Mouse (Mus musculus) midbrain, embryonic 15.5 days (tissue): ENCODE measurements around the gene Nolc1. TPM values are rescaled to one million over a fixed set of nuclear protein-coding genes. Genes with fewer than 3 reads are reported as not detected.

Experiments used
- ATAC-seq: fragments of 200-750 bp; cut with Nextera tagmentation; replicated peaks from 2 replicates; pipeline ENCODE4 v1.8.0; 2017; ENCODE audit warnings: moderate TSS enrichment
- H3K27ac ChIP-seq: fragments of 300-500 bp; sonication (generic); 2 replicates; pipeline ENCODE4 v1.5.1; 2015; ENCODE audit warnings: mild to moderate bottlenecking, inconsistent platforms
- H3K27me3 ChIP-seq: fragments of 300-500 bp; sonication (generic); replicated peaks from 2 replicates; pipeline ENCODE4 v1.6.1; 2015; ENCODE audit warnings: inconsistent platforms
- H3K36me3 ChIP-seq: fragments of 300-500 bp; sonication (generic); replicated peaks from 2 replicates; pipeline ENCODE4 v1.6.1; 2015; ENCODE audit warnings: inconsistent platforms
- H3K4me1 ChIP-seq: fragments of 300-500 bp; sonication (generic); 2 replicates; pipeline ENCODE4 v1.6.1; 2015; ENCODE audit warnings: inconsistent platforms
- H3K4me2 ChIP-seq: fragments of 300-500 bp; sonication (generic); 2 replicates; pipeline ENCODE4 v1.6.1; 2015; ENCODE audit warnings: inconsistent platforms, mild to moderate bottlenecking, moderate library complexity
- H3K4me3 ChIP-seq: fragments of 300-500 bp; sonication (generic); 2 replicates; pipeline ENCODE4 v1.5.1; 2015; ENCODE audit warnings: mild to moderate bottlenecking, inconsistent platforms
- H3K9ac ChIP-seq: fragments of 300-500 bp; sonication (generic); 2 replicates; pipeline ENCODE4 v1.6.1; 2015; ENCODE audit warnings: mild to moderate bottlenecking, inconsistent platforms
- H3K9me3 ChIP-seq: fragments of 300-500 bp; sonication (generic); 2 replicates; pipeline ENCODE4 v1.6.1; 2016; ENCODE audit warnings: inconsistent platforms
- WGBS: fragments of 180-500 bp; shearing (Covaris S2); methylation state at CpG from one replicate; pipeline ENCODE4 v1.1.7; 2015; ENCODE audit warnings: mixed read lengths; 5-methylcytosine and 5-hydroxymethylcytosine counted together
- polyA plus RNA-seq: library from polyadenylated mRNA; unstranded; fragments of >200 nt; fragmentation: Nextera tagmentation; extraction: Ambion mirVana; gene quantifications from 2 replicates; pipeline ENCODE4 v1.2.1, GENCODE M21; 2015

Gene Nolc1
- polyA plus RNA-seq, 1 experiment from 2014 or later, result 70.3 TPM

- Histone ChIP-seq H3K27ac (peak within 1 kb of the TSS; percentile 98), H3K27me3 (no peaks in the 10 kb centered on the region), H3K4me2 (peak within 1 kb of the TSS; percentile 93), H3K9ac (peak within 1 kb of the TSS; percentile 94), H3K9me3 (no peaks in the 10 kb centered on the region), H3K36me3 (no peaks in the 10 kb centered on the region), H3K4me1 (peaks cover 56% of the 10 kb centered on the region), H3K4me3 (peak within 1 kb of the TSS; percentile 95)
- WGBS, result under 1% methylated on average over 76 of the region's 84 CpGs
- peak; percentile 77 for ATAC-seq
Observed at GRCm38 (mm10) chr19:46044993-46045695, 30.5 kb upstream of the Nolc1 start, which contains the start of gene Ldb1. Gene Ldb1 (minus strand): TSS chr19:46045214.

GRCm38 (mm10) chr19:46045696-46046311, 29.9 kb upstream of the Nolc1 start:
- Histone ChIP-seq H3K27me3 (no peaks in the 10 kb centered on the region), H3K9ac (peak overlapping the region; percentile 94), H3K4me1 (peaks cover 49% of the 10 kb centered on the region), H3K4me3 (peak overlapping the region; percentile 95), H3K9me3 (no peaks in the 10 kb centered on the region), H3K4me2 (peak overlapping the region; percentile 93), H3K27ac (peak overlapping the region; percentile 98), H3K36me3 (no peaks in the 10 kb centered on the region)
- peak; percentile 48 for ATAC-seq
- 2% methylated on average over 7 of the region's 7 CpGs for WGBS

- WGBS, result 5% methylated on average over 10 of the region's 10 CpGs
- no peak for ATAC-seq
- Histone ChIP-seq H3K4me1 (peaks cover 41% of the 10 kb centered on the region), H3K36me3 (no peaks in the 10 kb centered on the region), H3K9me3 (no peaks in the 10 kb centered on the region), H3K4me3 (no peak overlapping the region; the same call in 1 of the 2 replicates), H3K4me2 (peak overlapping the region; percentile 93), H3K27me3 (no peaks in the 10 kb centered on the region), H3K9ac (no peak overlapping the region), H3K27ac (peak overlapping the region; percentile 98)
Observed at GRCm38 (mm10) chr19:46046621-46047025, 29.0 kb upstream of the Nolc1 start.

GRCm38 (mm10) chr19:46047426-46047825, 28.2 kb upstream of the Nolc1 start:
- no peak overlapping the region for H3K4me3 ChIP-seq
- H3K4me2 ChIP-seq, result no peak overlapping the region
- no peaks in the 10 kb centered on the region for H3K27me3 ChIP-seq
- no peaks in the 10 kb centered on the region for H3K36me3 ChIP-seq
- WGBS, result 53% methylated on average over 2 of the region's 2 CpGs
- H3K27ac ChIP-seq, result no peak overlapping the region
- no peak overlapping the region for H3K9ac ChIP-seq
- H3K9me3 ChIP-seq, result no peaks in the 10 kb centered on the region
- peaks cover 33% of the 10 kb centered on the region for H3K4me1 ChIP-seq
- ATAC-seq, result no peak

- no peak overlapping the region for H3K9ac ChIP-seq
- H3K4me3 ChIP-seq, result no peak overlapping the region
- 70% methylated on average over 4 of the region's 4 CpGs for WGBS
- peaks cover 16% of the 10 kb centered on the region for H3K4me1 ChIP-seq
- no peak overlapping the region for H3K27ac ChIP-seq
- H3K27me3 ChIP-seq, result no peaks in the 10 kb centered on the region
- ATAC-seq, result no peak
- H3K9me3 ChIP-seq, result no peaks in the 10 kb centered on the region
- no peak overlapping the region for H3K4me2 ChIP-seq
- no peaks in the 10 kb centered on the region for H3K36me3 ChIP-seq
Observed at GRCm38 (mm10) chr19:46049129-46049528, 26.5 kb upstream of the Nolc1 start.

- H3K4me2 ChIP-seq, result no peak overlapping the region
- no peaks in the 10 kb centered on the region for H3K27me3 ChIP-seq
- no peaks in the 10 kb centered on the region for H3K9me3 ChIP-seq
- no peak for ATAC-seq
- 75% methylated on average over 2 of the region's 2 CpGs for WGBS
- no peaks in the 10 kb centered on the region for H3K36me3 ChIP-seq
- no peak overlapping the region for H3K9ac ChIP-seq
- no peak overlapping the region for H3K27ac ChIP-seq
- peaks cover 14% of the 10 kb centered on the region for H3K4me1 ChIP-seq
- H3K4me3 ChIP-seq, result no peak overlapping the region
Observed at GRCm38 (mm10) chr19:46050462-46050861, 25.2 kb upstream of the Nolc1 start.

GRCm38 (mm10) chr19:46055752-46056387, 19.8 kb upstream of the Nolc1 start:
- H3K9ac ChIP-seq, result peak overlapping the region; percentile 37; the same call in 1 of the 2 replicates
- 1% methylated on average over 11 of the region's 11 CpGs for WGBS

GRCm38 (mm10) chr19:46056388-46056946, 19.2 kb upstream of the Nolc1 start:
- Histone ChIP-seq H3K4me1 (peaks cover 17% of the 10 kb centered on the region), H3K4me2 (peak overlapping the region; percentile 95), H3K9ac (peak overlapping the region; percentile 73), H3K4me3 (peak overlapping the region; percentile 92), H3K27me3 (no peaks in the 10 kb centered on the region), H3K9me3 (no peaks in the 10 kb centered on the region), H3K36me3 (no peaks in the 10 kb centered on the region), H3K27ac (peak overlapping the region; percentile 90)
- under 1% methylated on average over 52 of the region's 52 CpGs for WGBS
- peak; percentile 97 for ATAC-seq

More at GRCm38 (mm10) chr19:46055752-46056387, 19.8 kb upstream of the Nolc1 start:
- peak overlapping the region; percentile 90 for H3K27ac ChIP-seq
- H3K4me3 ChIP-seq, result peak overlapping the region; percentile 92
- ATAC-seq, result peak; percentile 85
- no peaks in the 10 kb centered on the region for H3K9me3 ChIP-seq
- no peaks in the 10 kb centered on the region for H3K36me3 ChIP-seq
- H3K4me2 ChIP-seq, result peak overlapping the region; percentile 95
- no peaks in the 10 kb centered on the region for H3K27me3 ChIP-seq
- H3K4me1 ChIP-seq, result peaks cover 17% of the 10 kb centered on the region

- Histone ChIP-seq H3K4me3 (peak overlapping the region; percentile 92), H3K27me3 (no peaks in the 10 kb centered on the region), H3K4me1 (peaks cover 17% of the 10 kb centered on the region), H3K4me2 (peak overlapping the region; percentile 95), H3K27ac (peak overlapping the region; percentile 90), H3K9me3 (no peaks in the 10 kb centered on the region), H3K9ac (peak overlapping the region; percentile 73), H3K36me3 (peaks cover 2% of the 10 kb centered on the region)
- ATAC-seq, result peak; percentile 67
- under 1% methylated on average over 38 of the region's 42 CpGs for WGBS
Observed at GRCm38 (mm10) chr19:46056947-46057607, 18.6 kb upstream of the Nolc1 start.

GRCm38 (mm10) chr19:46058466-46058865, 17.2 kb upstream of the Nolc1 start:
- Histone ChIP-seq H3K4me3 (no peak overlapping the region), H3K27ac (no peak overlapping the region), H3K4me2 (no peak overlapping the region), H3K4me1 (peaks cover 17% of the 10 kb centered on the region), H3K9ac (no peak overlapping the region), H3K9me3 (no peaks in the 10 kb centered on the region), H3K27me3 (no peaks in the 10 kb centered on the region), H3K36me3 (peaks cover 16% of the 10 kb centered on the region)
- ATAC-seq, result no peak
- WGBS, result 94% methylated on average over 7 of the region's 7 CpGs

- Histone ChIP-seq H3K4me2 (no peak overlapping the region), H3K4me1 (peaks cover 14% of the 10 kb centered on the region), H3K27me3 (no peaks in the 10 kb centered on the region), H3K4me3 (no peak overlapping the region), H3K9me3 (no peaks in the 10 kb centered on the region), H3K36me3 (peaks cover 36% of the 10 kb centered on the region), H3K9ac (no peak overlapping the region), H3K27ac (no peak overlapping the region)
- ATAC-seq, result no peak
- 90% methylated on average over 6 of the region's 6 CpGs for WGBS
Observed at GRCm38 (mm10) chr19:46060845-46061244, 14.8 kb upstream of the Nolc1 start.

- Histone ChIP-seq H3K27ac (no peak overlapping the region), H3K4me3 (no peak overlapping the region), H3K4me2 (no peak overlapping the region), H3K9me3 (no peaks in the 10 kb centered on the region), H3K9ac (no peak overlapping the region), H3K36me3 (peaks cover 38% of the 10 kb centered on the region), H3K4me1 (no peaks in the 10 kb centered on the region), H3K27me3 (no peaks in the 10 kb centered on the region)
- no peak for ATAC-seq
- 83% methylated on average over 10 of the region's 10 CpGs for WGBS
Observed at GRCm38 (mm10) chr19:46068054-46068453, 7.6 kb upstream of the Nolc1 start.
